Mouse (Mus musculus) erythroblast, embryonic 14.5 days (primary cell): Measurements from ENCODE around the gene Rplp0.

Experiments
- GATA1 ChIP-seq: IDR thresholded peaks from 2 replicates; pipeline ENCODE4 v1.6.1; 2012; ENCODE audit warnings: low read length, inconsistent platforms, mixed read lengths
- TAL1 ChIP-seq: IDR thresholded peaks from 3 replicates; pipeline ENCODE4 v1.6.1; 2012; ENCODE audit warnings: low read length, inconsistent platforms, mixed read lengths

GRCm38 (mm10) chr5:115553801-115554420 lies 5.4 kb upstream of the Rplp0 start:
- no peak for TF ChIP-seq GATA1
- no peak for TF ChIP-seq TAL1
